Mouse (Mus musculus) frontal cortex, adult 2 months (tissue): ENCODE data around the gene Olfr1442. TPM values are rescaled to one million over a fixed set of nuclear protein-coding genes. Genes with fewer than 3 reads are reported as not detected.

ENCODE experiments used
- polyA plus RNA-seq: library from polyadenylated mRNA; depleted of rRNA; stranded (reverse); fragments of >200 nt; gene quantifications from 2 replicates; pipeline ENCODE4 v1.2.3, GENCODE M21; 2012; rRNA removed

Olfr1442 gene
- polyA plus RNA-seq, 1 experiment = not detected

Other genes starting within 250 kb of the Olfr1442 start
- not detected in 2 replicates for gene Pfpl, start 242.5 kb upstream of the Olfr1442 start, polyA plus RNA-seq
- 8.7 and 12.4 TPM in 2 replicates for gene Mpeg1, start 209.7 kb upstream of the Olfr1442 start, polyA plus RNA-seq
- gene Dtx4, start 169.0 kb upstream of the Olfr1442 start, polyA plus RNA-seq = 19.2 and 21.1 TPM in 2 replicates
- gene Fam111a, start 124.7 kb upstream of the Olfr1442 start, polyA plus RNA-seq = 1.1 and 1.3 TPM in 2 replicates
- gene Gm4952, start 70.5 kb upstream of the Olfr1442 start, polyA plus RNA-seq = 0.14 and 0.17 TPM in 2 replicates
- gene Glyat, start 37.1 kb upstream of the Olfr1442 start, polyA plus RNA-seq = not detected in 2 replicates
- gene Olfr1443, start 7.7 kb downstream of the Olfr1442 start, polyA plus RNA-seq = not detected in 2 replicates
- gene Keg1, start 25.3 kb downstream of the Olfr1442 start, polyA plus RNA-seq = not detected in 2 replicates
- gene Cntf, start 95.2 kb downstream of the Olfr1442 start, polyA plus RNA-seq = 3.3 and 3.9 TPM in 2 replicates
- 46.6 and 50.8 TPM in 2 replicates for gene Zfp91, start 125.7 kb downstream of the Olfr1442 start, polyA plus RNA-seq
- gene Lpxn, start 125.8 kb downstream of the Olfr1442 start, polyA plus RNA-seq = 1.8 and 2.5 TPM in 2 replicates
- gene Gm5244, start 176.2 kb downstream of the Olfr1442 start, polyA plus RNA-seq = not detected in 2 replicates
- not detected in 2 replicates for gene Olfr1444, start 186.8 kb downstream of the Olfr1442 start, polyA plus RNA-seq
- gene Olfr1445, start 213.4 kb downstream of the Olfr1442 start, polyA plus RNA-seq = not detected in 2 replicates
- gene Olfr1446, start 223.1 kb downstream of the Olfr1442 start, polyA plus RNA-seq = not detected in 2 replicates
- 0.06 TPM in 1 of 2 replicates, not detected in the other for gene Olfr1447, start 233.3 kb downstream of the Olfr1442 start, polyA plus RNA-seq